Mouse (Mus musculus) cerebellum, postnatal 36 days (tissue): ENCODE results near the gene Snrpa1.

Experiments
- DNase-seq, 2 experiments: peaks; one replicate each; pipeline ENCODE4 v3.0.0; 2021 to 2022; ENCODE audit warnings: mixed read lengths in 2 of 2

Gene Snrpa1

DNA sequence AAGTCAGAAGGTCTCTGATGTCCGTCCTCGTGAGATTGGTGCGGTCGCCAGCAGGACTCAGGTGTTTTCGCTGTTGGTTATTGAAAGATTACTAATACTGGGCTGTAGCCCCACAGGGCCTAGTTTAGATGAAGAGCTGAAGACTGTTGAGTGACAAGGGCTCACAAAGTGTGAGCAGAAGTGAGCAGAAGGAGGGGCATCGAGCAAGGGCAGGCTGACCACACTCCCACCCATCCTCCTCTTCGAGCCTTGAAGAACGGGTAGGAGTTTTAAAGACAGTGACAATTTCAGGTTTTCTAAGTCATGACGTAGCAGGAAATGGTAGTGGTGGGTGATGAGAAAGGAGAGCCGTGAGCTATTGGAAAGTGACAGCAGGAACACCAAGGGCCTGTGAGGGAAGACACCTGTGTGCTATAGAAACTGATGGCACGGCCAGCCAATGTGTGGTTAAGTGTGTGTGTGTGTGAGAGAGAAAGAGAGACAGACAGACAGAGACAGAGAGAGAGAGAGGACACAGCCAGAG is 57.1 kb downstream of the Snrpa1 start:
- no peak for DNase-seq

DNA sequence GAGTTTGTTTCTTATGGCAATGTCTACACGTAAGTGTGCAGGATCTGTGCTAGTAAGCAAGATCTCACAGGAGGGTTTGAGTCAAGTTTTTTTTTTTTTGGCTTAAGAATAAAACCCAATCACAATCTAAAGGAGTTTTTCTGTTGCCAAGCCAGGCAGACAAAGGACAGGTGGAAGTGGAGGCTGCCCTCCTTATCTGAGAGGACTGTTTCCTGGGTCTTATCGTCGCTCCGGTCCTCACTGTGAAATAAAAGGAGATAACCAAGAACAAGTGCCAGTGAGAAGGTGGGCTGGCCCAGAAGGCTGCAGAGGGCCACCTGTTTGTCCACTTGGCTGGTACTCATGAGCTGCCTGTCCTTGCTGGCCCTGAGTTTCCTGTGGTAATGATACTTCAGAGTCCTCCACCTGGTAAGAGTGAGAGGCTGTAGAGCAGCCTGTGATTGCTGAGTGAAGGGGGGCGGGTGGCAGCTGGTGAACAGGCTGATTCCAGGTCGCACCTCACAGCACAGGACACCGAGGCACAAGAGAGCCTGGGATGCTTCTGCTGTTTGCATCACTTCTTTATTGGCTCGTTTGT is 58.2 kb downstream of the Snrpa1 start:
- DNase-seq = no peak

DNA sequence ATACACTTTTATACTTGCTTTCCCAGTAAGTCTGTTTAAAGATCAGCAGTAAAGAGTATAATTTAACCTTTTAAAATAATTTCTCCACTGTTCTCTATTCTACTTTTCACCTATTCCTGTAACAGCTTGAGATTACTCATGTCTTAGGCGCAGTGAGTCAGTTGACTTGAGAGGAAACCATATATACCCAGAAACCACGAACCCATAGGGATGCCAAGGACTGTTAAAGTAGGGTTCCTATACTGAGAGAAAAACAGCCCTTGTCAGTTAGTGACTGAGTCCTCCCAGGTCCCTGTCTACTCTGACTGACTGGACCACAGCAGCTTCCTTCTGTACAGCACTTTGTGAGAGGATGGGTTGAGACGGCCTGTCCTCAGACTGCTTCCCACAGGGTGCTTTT is 59.2 kb downstream of the Snrpa1 start:
- no peak for DNase-seq

DNA sequence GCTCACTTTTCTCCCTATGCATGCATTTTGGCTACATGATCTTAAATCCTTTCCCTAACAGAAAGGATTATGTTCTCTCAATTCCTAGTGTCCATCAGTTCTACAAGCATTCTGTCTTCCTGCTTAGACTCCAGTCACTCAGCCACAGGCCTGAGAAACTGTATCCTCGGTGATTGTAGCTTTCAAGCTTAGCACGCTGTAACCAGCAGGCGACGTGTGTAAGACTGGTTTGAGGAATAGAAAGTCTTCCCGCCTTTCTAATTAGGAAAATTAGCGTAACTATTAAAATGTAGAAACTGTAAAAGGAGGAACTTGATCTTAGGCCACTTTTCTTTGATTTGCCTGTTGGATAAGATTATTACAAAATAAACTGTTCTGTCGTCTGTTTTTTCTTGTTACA is 60.0 kb downstream of the Snrpa1 start:
- no peak for DNase-seq

DNA sequence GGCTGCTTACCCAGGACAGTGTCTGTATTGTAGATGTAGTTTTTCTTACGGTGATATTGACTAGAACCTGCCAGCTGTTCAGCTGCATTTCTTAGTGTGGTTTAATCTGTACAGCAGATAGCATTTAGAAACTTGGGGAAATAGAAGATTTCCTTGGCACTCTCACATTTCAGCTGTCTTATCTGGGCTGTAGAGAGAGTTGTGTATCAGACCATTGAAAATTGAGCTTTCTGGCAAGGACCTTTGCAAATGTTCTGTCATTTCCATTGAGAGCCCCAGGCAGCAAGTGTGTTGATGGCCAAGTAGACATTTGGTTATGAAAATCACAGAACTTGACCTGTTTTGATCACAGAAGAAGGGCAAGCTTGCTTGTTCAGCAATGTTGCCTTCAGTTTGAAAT is 61.3 kb downstream of the Snrpa1 start:
- DNase-seq = peak; percentile 21 to 46

DNA sequence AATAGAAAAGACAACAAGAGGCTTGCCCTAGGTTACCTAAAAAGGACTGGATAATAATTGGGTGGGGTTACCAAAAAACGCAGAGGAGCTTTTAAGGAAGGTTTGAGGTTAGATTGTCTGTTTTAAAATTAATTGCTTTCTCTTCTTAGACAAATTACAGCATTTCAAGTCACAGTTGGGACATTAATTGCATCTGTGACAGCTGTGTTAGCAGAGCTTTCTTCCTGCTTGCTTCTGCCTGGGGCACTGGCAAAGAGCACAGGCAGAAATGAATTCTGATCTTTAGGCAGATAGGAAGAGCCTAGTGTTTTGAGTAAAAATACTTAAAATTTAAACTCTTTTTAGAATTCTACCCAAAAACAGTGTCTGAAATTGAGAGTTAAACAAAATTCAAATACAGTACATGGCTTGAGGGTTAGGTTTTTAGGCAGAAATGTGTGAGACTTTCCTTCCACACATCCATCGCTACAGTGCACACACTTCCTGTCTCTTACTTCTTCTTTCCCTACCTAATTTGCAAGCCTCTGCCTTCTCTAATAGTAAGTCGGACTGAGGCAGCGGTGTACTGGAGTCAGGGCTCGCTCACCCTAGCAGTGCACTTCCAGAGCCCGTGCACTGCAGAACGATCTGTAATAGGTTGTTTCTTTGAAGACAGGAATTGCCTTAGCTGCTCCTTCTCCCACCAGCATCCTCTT is 62.0 kb downstream of the Snrpa1 start:
- no peak for DNase-seq
